Mouse (Mus musculus): ENCODE results near the gene Elmo2.

DNA sequence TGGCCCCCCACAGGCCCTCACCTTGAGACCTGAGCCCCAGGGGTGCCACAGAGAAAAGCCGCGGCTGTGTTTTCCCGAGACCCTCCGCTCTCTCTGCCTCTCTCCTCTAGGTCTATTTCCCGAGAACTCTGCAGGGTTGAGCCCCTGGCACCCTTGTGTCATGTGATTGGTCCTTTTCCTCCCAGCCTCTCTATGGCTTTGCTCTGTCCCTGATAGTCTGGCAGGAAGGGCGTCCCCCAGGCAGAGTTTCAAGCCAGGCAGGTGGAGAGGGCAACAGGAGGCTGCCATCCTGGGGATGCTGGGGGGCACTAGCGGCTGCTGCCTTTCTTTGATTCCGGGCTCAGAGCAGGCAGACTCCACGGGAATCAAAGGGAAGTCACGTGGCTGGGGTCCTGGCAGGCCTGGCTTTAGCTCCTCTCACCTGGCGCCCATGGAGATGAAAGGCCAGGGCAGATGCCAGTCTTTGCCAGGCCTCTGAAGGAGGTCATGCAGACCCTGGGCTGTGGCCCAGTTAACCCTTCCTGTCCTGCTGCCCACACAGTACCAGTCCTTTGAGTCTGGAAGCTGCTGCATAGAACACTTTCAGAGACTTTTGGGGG is 83.1 kb downstream of the Elmo2 start:
- TF ChIP-seq POLR2A (IDR thresholded peaks at IDR 0.05; ENCODE audit: borderline replicate concordance, low read depth, low read length) = no peak
- TF ChIP-seq CTCF (IDR thresholded peaks at IDR 0.05; ENCODE audit: low read depth, low read length) = no peak
